Mouse (Mus musculus) limb, embryonic 14.5 days (tissue): ENCODE measurements around the gene Zfp944. TPM values are rescaled to one million over a fixed set of nuclear protein-coding genes. Genes with fewer than 3 reads are reported as not detected.
A peak's percentile ranks its signal among the peaks of the same experiment; 100 is the strongest.
"Not testable (repeated sequence)": the region's sequence is repeated elsewhere in the genome, so short reads cannot be mapped to it uniquely, and the experiment has no call there.

ENCODE experiments used
- ATAC-seq: fragments of 200-750 bp; cut with Nextera tagmentation; 2 replicates; pipeline ENCODE4 v1.8.0; 2017; ENCODE audit warnings: low read depth, moderate number of reproducible peaks, moderate TSS enrichment; ENCODE audit not compliant: low FRiP score
- DNase-seq: peaks from one replicate; pipeline ENCODE4 v3.0.0-alpha.2; 2015; ENCODE audit warnings: low spot score
- H3K27ac ChIP-seq: fragments of 300-500 bp; sonication (generic); replicated peaks from 2 replicates; pipeline ENCODE4 v1.5.1; 2014; ENCODE audit warnings: low read depth, mild to moderate bottlenecking, low read length, moderate library complexity, mixed read lengths
- H3K27me3 ChIP-seq: fragments of 300-500 bp; sonication (generic); 2 replicates; pipeline ENCODE4 v1.6.1; 2014; ENCODE audit warnings: low read length, mixed read lengths; ENCODE audit not compliant: control insufficient read depth, insufficient read depth
- H3K36me3 ChIP-seq: fragments of 300-500 bp; sonication (generic); 2 replicates; pipeline ENCODE4 v1.6.1; 2014; ENCODE audit warnings: mild to moderate bottlenecking, low read length, moderate library complexity, mixed read lengths; ENCODE audit not compliant: control insufficient read depth, insufficient read depth
- H3K4me1 ChIP-seq: fragments of 300-500 bp; sonication (generic); 2 replicates; pipeline ENCODE4 v1.6.1; 2014; ENCODE audit warnings: antibody characterized with exemption, low read length, mixed read lengths; ENCODE audit not compliant: control insufficient read depth, insufficient read depth
- H3K4me2 ChIP-seq: fragments of 300-500 bp; sonication (generic); replicated peaks from 2 replicates; pipeline ENCODE4 v1.6.1; 2014; ENCODE audit warnings: low read depth, mild to moderate bottlenecking, low read length, moderate library complexity; ENCODE audit not compliant: severe bottlenecking
- H3K4me3 ChIP-seq: fragments of 300-500 bp; sonication (generic); replicated peaks from 2 replicates; pipeline ENCODE4 v1.5.1; 2014; ENCODE audit warnings: low read length
- H3K9ac ChIP-seq: fragments of 300-500 bp; sonication (generic); 2 replicates; pipeline ENCODE4 v1.6.1; 2014; ENCODE audit warnings: mild to moderate bottlenecking, low read depth, low read length, moderate library complexity; ENCODE audit not compliant: severe bottlenecking
- H3K9me3 ChIP-seq: fragments of 300-500 bp; sonication (generic); 2 replicates; pipeline ENCODE4 v1.6.1; 2016; ENCODE audit warnings: low read length; ENCODE audit not compliant: control insufficient read depth
- POLR2A ChIP-seq: fragments of 200-500 bp; IDR thresholded peaks from 2 replicates; pipeline ENCODE4 v1.8.0; 2012; ENCODE audit warnings: inconsistent platforms, mild to moderate bottlenecking, moderate library complexity, borderline replicate concordance; ENCODE audit not compliant: insufficient read depth, insufficient read length; ENCODE audit errors: extremely low read depth
- WGBS: fragments of 180-500 bp; shearing (Covaris S2); extraction: QIAGEN DNeasy Blood & Tissue Kit; methylation state at CpG from one replicate; pipeline ENCODE4 v1.1.7; 2014; 5-methylcytosine and 5-hydroxymethylcytosine counted together
- polyA plus RNA-seq, 2 experiments: library from polyadenylated mRNA; depleted of rRNA in 1 of 2; stranded (reverse) in 1 of 2; unstranded in 1 of 2; fragments of >200 nt; fragmentation: Nextera tagmentation in 1 of 2; extraction: Ambion mirVana in 1 of 2; gene quantifications; 2 replicates each; pipeline versions ENCODE4 v1.2.1 to v1.2.3; 2012 to 2014

The Zfp944 gene
- polyA plus RNA-seq, 2 experiments, result 9.6 to 13.8 TPM

- peak; percentile 99 for DNase-seq
- H3K9me3 ChIP-seq, H3K36me3 ChIP-seq, H3K27me3 ChIP-seq, H3K4me1 ChIP-seq: not testable (repeated sequence)
- TF ChIP-seq POLR2A, result peak; percentile 51; the same call in 1 of the 2 replicates
- H3K4me3 ChIP-seq, result peak within 1 kb of the TSS; percentile 50
- H3K4me2 ChIP-seq, result peak within 1 kb of the TSS; percentile 48
- 1% methylated on average over 20 of the region's 20 CpGs for WGBS
- ATAC-seq, result peak; percentile 99
- peak within 1 kb of the TSS; percentile 69 for H3K9ac ChIP-seq
- H3K27ac ChIP-seq, result 0 out of 2 replicates have a peak within 1 kb of the TSS, but pooled peaks have one; percentile 48
These were observed 46.4 kb downstream of the Zfp944 start, which contains the start of gene CT030661.1 for GRCm38 (mm10) chr17:22314730-22315226. CT030661.1 (minus strand) TSS chr17:22314837.

DNA sequence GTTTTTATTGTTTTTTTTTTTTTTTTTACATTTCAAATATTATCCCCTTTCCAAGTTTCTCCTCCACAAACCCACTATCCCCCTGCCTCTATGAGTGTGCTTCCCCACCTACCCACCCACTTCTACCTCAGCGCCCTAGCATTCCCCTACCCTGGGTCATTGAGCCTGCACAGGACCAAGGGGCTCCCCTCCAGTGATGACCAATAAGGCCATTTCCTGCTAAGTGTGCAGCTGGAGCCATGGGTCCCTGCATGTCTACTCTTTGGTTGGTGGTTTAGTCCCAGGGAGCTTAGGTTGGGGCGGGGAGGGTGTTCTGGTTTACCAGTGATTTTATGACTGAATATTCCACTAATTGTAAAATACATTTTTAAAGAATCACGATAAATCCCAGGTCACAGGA is 47.0 kb downstream of the Zfp944 start:
- H3K27ac ChIP-seq, result not testable (repeated sequence)

More for the DNA sequence above, 47.0 kb downstream of the Zfp944 start:
- not testable (repeated sequence) for H3K9me3 ChIP-seq, H3K27me3 ChIP-seq, DNase-seq, H3K4me1 ChIP-seq, H3K36me3 ChIP-seq
- Histone ChIP-seq H3K4me3 (peak overlapping the region; percentile 50), H3K9ac (peak overlapping the region; percentile 69), H3K4me2 (peak overlapping the region; percentile 48)
- ATAC-seq, result peak; percentile 42; the same call in 1 of the 2 replicates
- 0% methylated on average over 3 of the region's 3 CpGs for WGBS

Other genes starting within 250 kb of the Zfp944 start
- gene Zfp947, start 195.2 kb downstream of the Zfp944 start, polyA plus RNA-seq (2012; rRNA removed), result 0.78 and 1.2 TPM in 2 replicates
- 2.3 TPM in 2 replicates for gene Zfp947, start 195.2 kb downstream of the Zfp944 start, polyA plus RNA-seq (2014; fragmentation: Nextera tagmentation; extraction: Ambion mirVana)
- 0.96 and 1.6 TPM in 2 replicates for gene Zfp994, start 135.8 kb downstream of the Zfp944 start, polyA plus RNA-seq (2012; rRNA removed)
- gene Zfp994, start 135.8 kb downstream of the Zfp944 start, polyA plus RNA-seq (2014; fragmentation: Nextera tagmentation; extraction: Ambion mirVana), result 2.7 and 2.8 TPM in 2 replicates
- 4.6 and 8.1 TPM in 2 replicates for gene CT030661.1, start 46.6 kb downstream of the Zfp944 start, polyA plus RNA-seq (2012; rRNA removed)
- gene CT030661.1, start 46.6 kb downstream of the Zfp944 start, polyA plus RNA-seq (2014; fragmentation: Nextera tagmentation; extraction: Ambion mirVana), result 13.3 and 13.9 TPM in 2 replicates
- gene Zfp758, start 53 bp upstream of the Zfp944 start, polyA plus RNA-seq (2012; rRNA removed), result 2.4 and 4.2 TPM in 2 replicates
- gene Zfp758, start 53 bp upstream of the Zfp944 start, polyA plus RNA-seq (2014; fragmentation: Nextera tagmentation; extraction: Ambion mirVana), result 9.5 and 10.0 TPM in 2 replicates
- gene Zfp946, start 62.8 kb upstream of the Zfp944 start, polyA plus RNA-seq (2012; rRNA removed), result 8.9 and 11.6 TPM in 2 replicates
- gene Zfp946, start 62.8 kb upstream of the Zfp944 start, polyA plus RNA-seq (2014; fragmentation: Nextera tagmentation; extraction: Ambion mirVana), result 13.6 and 16.4 TPM in 2 replicates
- gene Vmn2r111, start 212.1 kb upstream of the Zfp944 start, polyA plus RNA-seq (2012; rRNA removed), result not detected in 2 replicates
- gene Vmn2r111, start 212.1 kb upstream of the Zfp944 start, polyA plus RNA-seq (2014; fragmentation: Nextera tagmentation; extraction: Ambion mirVana), result not detected in 2 replicates
- gene Vmn2r112, start 239.6 kb upstream of the Zfp944 start, polyA plus RNA-seq (2012; rRNA removed), result not detected in 2 replicates
- gene Vmn2r112, start 239.6 kb upstream of the Zfp944 start, polyA plus RNA-seq (2014; fragmentation: Nextera tagmentation; extraction: Ambion mirVana), result not detected in 2 replicates